Mouse (Mus musculus) C2C12 (cell line): ENCODE data around the gene Cdipt. TPM values are rescaled to one million over a fixed set of nuclear protein-coding genes. Genes with fewer than 3 reads are reported as not detected.
A peak's percentile ranks its signal among the peaks of the same experiment; 100 is the strongest.

Source experiments
- H3K27me3 ChIP-seq: one replicate; pipeline ENCODE4 v1.6.1; 2011; ENCODE audit not compliant: control insufficient read depth, insufficient read depth, insufficient read length
- H3K36me3 ChIP-seq: one replicate; pipeline ENCODE4 v1.6.1; 2011; ENCODE audit not compliant: control insufficient read depth, insufficient read depth
- H3K4me3 ChIP-seq: one replicate; pipeline ENCODE4 v1.5.1; 2011; ENCODE audit warnings: mild to moderate bottlenecking, control low read depth; ENCODE audit not compliant: poor library complexity, insufficient read depth, severe bottlenecking
- H3K79me2 ChIP-seq: one replicate; pipeline ENCODE4 v1.6.1; 2011; ENCODE audit not compliant: control insufficient read depth, insufficient read depth
- H3K79me3 ChIP-seq: one replicate; pipeline ENCODE4 v1.6.1; 2011; ENCODE audit warnings: low read depth, control low read depth
- H3ac ChIP-seq: one replicate; pipeline ENCODE3; 2011; ENCODE audit warnings: low read depth; ENCODE audit not compliant: control insufficient read depth, insufficient read length
- CEBPB ChIP-seq: IDR thresholded peaks from one replicate; pipeline ENCODE4 v1.6.1; 2011; ENCODE audit warnings: low read depth, mild to moderate bottlenecking, control low read depth, moderate library complexity
- CTCF ChIP-seq: IDR thresholded peaks from one replicate; pipeline ENCODE4 v1.5.1; 2011; ENCODE audit not compliant: control insufficient read depth, insufficient read depth, insufficient read length
- FOSL1 ChIP-seq: IDR thresholded peaks from one replicate; pipeline ENCODE4 v1.8.0; 2011; ENCODE audit warnings: mild to moderate bottlenecking, low read length; ENCODE audit not compliant: poor library complexity, insufficient read depth, severe bottlenecking
- MAX ChIP-seq: IDR thresholded peaks from one replicate; pipeline ENCODE4 v1.6.1; 2011; ENCODE audit warnings: mild to moderate bottlenecking, control low read depth
- MYOD1 ChIP-seq: IDR thresholded peaks from one replicate; pipeline ENCODE4 v1.6.1; 2011; ENCODE audit warnings: low read depth; ENCODE audit not compliant: control insufficient read depth, insufficient read length
- MYOG ChIP-seq: IDR thresholded peaks from one replicate; pipeline ENCODE4 v1.6.1; 2011; ENCODE audit not compliant: control insufficient read depth, insufficient read length; ENCODE audit errors: extremely low read depth
- USF1 ChIP-seq: IDR thresholded peaks from one replicate; pipeline ENCODE4 v1.6.1; 2011; ENCODE audit warnings: low read depth, mild to moderate bottlenecking, control low read depth, moderate library complexity
- polyA plus RNA-seq: library from polyadenylated mRNA; unstranded; fragments of >200 nt; fragmentation: generic; extraction: Trizol; gene quantifications from one replicate; pipeline ENCODE4 v1.2.1, GENCODE M21; 2012; ENCODE audit warnings: missing spikeins

Cdipt gene
- polyA plus RNA-seq, 1 experiment: 115 TPM

- Histone ChIP-seq H3K4me3 (no peak overlapping the region), H3K27me3 (no peaks in the 10 kb centered on the region), H3K79me3 (peaks cover 19% of the 10 kb centered on the region), H3ac (no peak overlapping the region), H3K79me2 (peaks cover 39% of the 10 kb centered on the region), H3K36me3 (peaks cover 15% of the 10 kb centered on the region)
- TF ChIP-seq CEBPB: no peak
- TF ChIP-seq MYOG: no peak
- no peak for TF ChIP-seq MAX
Measured at GRCm38 (mm10) chr7:127011051-127011450, 35.3 kb downstream of the Cdipt start.

- H3ac ChIP-seq: no peak overlapping the region
- H3K79me3 ChIP-seq: peaks cover 19% of the 10 kb centered on the region
- no peak overlapping the region for H3K4me3 ChIP-seq
- no peak for TF ChIP-seq MAX
- no peak for TF ChIP-seq MYOD1
- TF ChIP-seq USF1: no peak
- TF ChIP-seq FOSL1: no peak
- TF ChIP-seq CEBPB: no peak
- no peak for TF ChIP-seq CTCF
- TF ChIP-seq MYOG: no peak
- H3K27me3 ChIP-seq: no peaks in the 10 kb centered on the region
- H3K36me3 ChIP-seq: peaks cover 15% of the 10 kb centered on the region
- H3K79me2 ChIP-seq: peaks cover 39% of the 10 kb centered on the region
Measured at GRCm38 (mm10) chr7:127011717-127012116, 36.0 kb downstream of the Cdipt start.

- TF ChIP-seq FOSL1: no peak
- no peak for TF ChIP-seq MYOD1
- TF ChIP-seq CTCF: no peak
- no peak for TF ChIP-seq MAX
- no peak for TF ChIP-seq USF1
- TF ChIP-seq MYOG: no peak
- no peak for TF ChIP-seq CEBPB
- no peak overlapping the region for H3ac ChIP-seq
- peaks cover 15% of the 10 kb centered on the region for H3K36me3 ChIP-seq
Measured at GRCm38 (mm10) chr7:127012374-127012773, 36.7 kb downstream of the Cdipt start.

GRCm38 (mm10) chr7:127012845-127013244 lies 37.1 kb downstream of the Cdipt start:
- peaks cover 19% of the 10 kb centered on the region for H3K79me3 ChIP-seq
- peaks cover 39% of the 10 kb centered on the region for H3K79me2 ChIP-seq
- no peak overlapping the region for H3K4me3 ChIP-seq
- no peak overlapping the region for H3ac ChIP-seq
- no peak for TF ChIP-seq MYOG
- no peak for TF ChIP-seq USF1
- no peak for TF ChIP-seq CEBPB
- no peak for TF ChIP-seq MYOD1
- no peak for TF ChIP-seq FOSL1
- no peak for TF ChIP-seq MAX
- TF ChIP-seq CTCF: no peak
- no peaks in the 10 kb centered on the region for H3K27me3 ChIP-seq
- peaks cover 15% of the 10 kb centered on the region for H3K36me3 ChIP-seq

More at GRCm38 (mm10) chr7:127012374-127012773, 36.7 kb downstream of the Cdipt start:
- H3K4me3 ChIP-seq: no peak overlapping the region
- H3K79me3 ChIP-seq: peaks cover 19% of the 10 kb centered on the region
- no peaks in the 10 kb centered on the region for H3K27me3 ChIP-seq
- H3K79me2 ChIP-seq: peaks cover 39% of the 10 kb centered on the region

- no peak overlapping the region for H3ac ChIP-seq
- no peak overlapping the region for H3K4me3 ChIP-seq
- peaks cover 15% of the 10 kb centered on the region for H3K36me3 ChIP-seq
- H3K79me2 ChIP-seq: peaks cover 39% of the 10 kb centered on the region
- H3K27me3 ChIP-seq: no peaks in the 10 kb centered on the region
- TF ChIP-seq FOSL1: no peak
- TF ChIP-seq USF1: no peak
- peaks cover 19% of the 10 kb centered on the region for H3K79me3 ChIP-seq
Measured at GRCm38 (mm10) chr7:127013385-127013784, 37.7 kb downstream of the Cdipt start.

GRCm38 (mm10) chr7:127014320-127014719 lies 38.6 kb downstream of the Cdipt start, which contains the start of gene Mvp:
Mvp (minus strand) TSS chr7:127014621.
- peak within 1 kb of the TSS; percentile 43 for H3K4me3 ChIP-seq
- H3K36me3 ChIP-seq: peaks cover 15% of the 10 kb centered on the region
- H3K27me3 ChIP-seq: no peaks in the 10 kb centered on the region
- H3ac ChIP-seq: peak within 1 kb of the TSS; percentile 58
- peaks cover 19% of the 10 kb centered on the region for H3K79me3 ChIP-seq
- TF ChIP-seq FOSL1: no peak
- no peak for TF ChIP-seq MYOG
- peaks cover 39% of the 10 kb centered on the region for H3K79me2 ChIP-seq
